Comparison of ENCODE assay signal across 9 mouse cellular contexts in genomic region chr3:151323835-151324234, GRCm38 (mm10).
DNase-seq lines count a peak whose midpoint lies in the region; ATAC-seq and TF ChIP-seq lines count a peak whose summit lies in the region.
"Had no signal": no experiment of that assay in that cellular context is flagged by ENCODE, and none has a peak within 500 bp of the region (broad histone marks: within the 10 kb centered on the region; RNA-seq: fewer than 3 reads in every experiment).

No protein-coding gene starts in this region.

- no peaks in the 10 kb centered on the region for H3K9me3 ChIP-seq in liver, embryonic 12.5 days (replicated peaks)
- H3K9me3 ChIP-seq in stomach, postnatal 0 days (ENCODE audit: control insufficient read depth, low read length), result no peaks in the 10 kb centered on the region
- H3K9me3 ChIP-seq: forebrain, embryonic 15.5 days; neural tube, embryonic 13.5 days had no signal

- no peak overlapping the region for H3K27ac ChIP-seq in liver, adult 2 months (replicated peaks; ENCODE audit: insufficient read depth, low read depth, low read length)
- H3K27ac ChIP-seq in liver, embryonic 12.5 days, result no peak overlapping the region
- no peak overlapping the region for H3K27ac ChIP-seq in stomach, postnatal 0 days (replicated peaks)
- H3K27ac ChIP-seq: forebrain, embryonic 15.5 days; neural tube, embryonic 13.5 days had no signal

- no peak for TF ChIP-seq POLR2A in liver, adult 2 months (IDR thresholded peaks at IDR 0.05; ENCODE audit: extremely low read depth, insufficient read depth, low read length)

- no peaks in the 10 kb centered on the region for H3K79me2 ChIP-seq in liver, adult 2 months (ENCODE audit: control insufficient read depth, insufficient read depth, low read length)

- no peaks in the 10 kb centered on the region for H3K36me3 ChIP-seq in liver, adult 2 months (ENCODE audit: control insufficient read depth, insufficient read depth, low read length)
- H3K36me3 ChIP-seq in liver, embryonic 12.5 days, result no peaks in the 10 kb centered on the region
- no peaks in the 10 kb centered on the region for H3K36me3 ChIP-seq in stomach, postnatal 0 days (ENCODE audit: control insufficient read depth, insufficient read depth, low read length)
- H3K36me3 ChIP-seq: forebrain, embryonic 15.5 days; neural tube, embryonic 13.5 days had no signal

- no peak for TF ChIP-seq CTCF in liver, adult 2 months (IDR thresholded peaks at IDR 0.05; ENCODE audit: low read depth, low read length)
- TF ChIP-seq CTCF in stomach, postnatal 0 days (IDR thresholded peaks at IDR 0.05; ENCODE audit: low read depth), result no peak

- H3K4me1 ChIP-seq in liver, adult 2 months (ENCODE audit: control insufficient read depth, insufficient read depth, low read length), result no peaks in the 10 kb centered on the region
- no peaks in the 10 kb centered on the region for H3K4me1 ChIP-seq in liver, embryonic 12.5 days
- no peaks in the 10 kb centered on the region for H3K4me1 ChIP-seq in stomach, postnatal 0 days (replicated peaks; ENCODE audit: control insufficient read depth, insufficient read depth)
- H3K4me1 ChIP-seq: forebrain, embryonic 15.5 days; neural tube, embryonic 13.5 days had no signal

- H3K9ac ChIP-seq in liver, adult 2 months (ENCODE audit: low read depth, low read length), result no peak overlapping the region
- no peak overlapping the region for H3K9ac ChIP-seq in liver, embryonic 12.5 days
- H3K9ac ChIP-seq in stomach, postnatal 0 days (ENCODE audit: low read length), result no peak overlapping the region
- H3K9ac ChIP-seq: forebrain, embryonic 15.5 days; neural tube, embryonic 13.5 days had no signal

- H3K27me3 ChIP-seq in liver, adult 2 months (ENCODE audit: control insufficient read depth, insufficient read depth, low read length), result no peaks in the 10 kb centered on the region
- H3K27me3 ChIP-seq in liver, embryonic 12.5 days (replicated peaks), result no peaks in the 10 kb centered on the region
- no peaks in the 10 kb centered on the region for H3K27me3 ChIP-seq in stomach, postnatal 0 days (ENCODE audit: control insufficient read depth, insufficient read depth, low read length)
- H3K27me3 ChIP-seq: forebrain, embryonic 15.5 days; neural tube, embryonic 13.5 days had no signal

- no peak for TF ChIP-seq EP300 in stomach, postnatal 0 days (optimal IDR thresholded peaks at IDR 0.05)

- DNase-seq in liver, adult 2 months (ENCODE audit: extremely low read depth, low read depth, low spot score), result peak; percentile 6
- DNase-seq in heart, adult 9 months (ENCODE audit: low spot score in 2 of 2), result peak; percentile 63 to 88
- peak; percentile 36 for DNase-seq in kidney, postnatal 10 days
- DNase-seq in stomach, postnatal 0 days (ENCODE audit: low spot score), result no peak
- DNase-seq in layer of hippocampus, postnatal 14 days (ENCODE audit: low spot score in 2 of 2), result no peak

- no peak overlapping the region for H3K4me3 ChIP-seq in liver, adult 2 months (ENCODE audit: insufficient read depth, low read depth, low read length)
- H3K4me3 ChIP-seq in liver, embryonic 12.5 days, result no peak overlapping the region
- H3K4me3 ChIP-seq in stomach, postnatal 0 days (ENCODE audit: low read depth, low read length), result no peak overlapping the region
- H3K4me3 ChIP-seq: forebrain, embryonic 15.5 days; neural tube, embryonic 13.5 days had no signal

- no peak overlapping the region for H3K4me2 ChIP-seq in liver, embryonic 12.5 days
- H3K4me2 ChIP-seq in stomach, postnatal 0 days (replicated peaks; ENCODE audit: low read depth), result no peak overlapping the region
- H3K4me2 ChIP-seq: forebrain, embryonic 15.5 days; neural tube, embryonic 13.5 days had no signal

- ATAC-seq in liver, embryonic 12.5 days, result no peak
- ATAC-seq in stomach, postnatal 0 days (ENCODE audit: low FRiP score, low TSS enrichment), result peak; percentile 32; the same call in 1 of the 2 replicates
- ATAC-seq in granulocyte monocyte progenitor cell, adult 5-6 weeks (replicated peaks; ENCODE audit: poor library complexity, severe bottlenecking), result no peak
- ATAC-seq: forebrain, embryonic 15.5 days had no signal

- WGBS in liver, adult 2 months, result 47% methylated on average over 3 of the region's 3 CpGs
- WGBS in liver, embryonic 12.5 days (ENCODE audit: insufficient replicate concordance), result 34% methylated on average over 3 of the region's 3 CpGs
- 19% methylated on average over 3 of the region's 3 CpGs for WGBS in stomach, postnatal 0 days

Comparison
In these comparisons a context has a peak if more than half of its experiments do, and no peak if none do; other contexts are left out.
1. DNase-seq: peak in liver, adult 2 months (single experiment), heart, adult 9 months (2 of 2) and kidney, postnatal 10 days (single experiment); none in stomach, postnatal 0 days (single experiment) and layer of hippocampus, postnatal 14 days (0 of 2).